Mouse (Mus musculus): ENCODE measurements around the gene Rps6ka3. TPM values are rescaled to one million over a fixed set of nuclear protein-coding genes. Genes with fewer than 3 reads are reported as not detected.

The Rps6ka3 gene
- polyA plus RNA-seq, 1 experiment from 2014 or later: 4.3 TPM

GRCm38 (mm10) chrX:159295879-159296278, 85.8 kb downstream of the Rps6ka3 start:
- Histone ChIP-seq H3K4me3 (ENCODE audit: low read depth, low read length) (no peak overlapping the region), H3K27me3 (replicated peaks; ENCODE audit: control insufficient read depth, insufficient read depth, low read length) (no peaks in the 10 kb centered on the region), H3K36me3 (ENCODE audit: control insufficient read depth, insufficient read depth, low read length) (no peaks in the 10 kb centered on the region), H3K4me2 (ENCODE audit: low read length) (no peak overlapping the region), H3K9ac (ENCODE audit: low read length) (no peak overlapping the region), H3K9me3 (replicated peaks; ENCODE audit: control insufficient read depth, low read length) (no peaks in the 10 kb centered on the region), H3K4me1 (ENCODE audit: control insufficient read depth, insufficient read depth, low read length) (no peaks in the 10 kb centered on the region), H3K27ac (ENCODE audit: low read depth, low read length) (no peak overlapping the region)
- DNase-seq (ENCODE audit: low spot score) (no peak), ATAC-seq (no peak)
- WGBS: 83% methylated on average over 1 of the region's 1 CpGs

- Histone ChIP-seq H3K4me2 (ENCODE audit: low read length) (no peak overlapping the region), H3K4me1 (ENCODE audit: control insufficient read depth, insufficient read depth, low read length) (no peaks in the 10 kb centered on the region), H3K27me3 (replicated peaks; ENCODE audit: control insufficient read depth, insufficient read depth, low read length) (no peaks in the 10 kb centered on the region), H3K27ac (ENCODE audit: low read depth, low read length) (no peak overlapping the region), H3K9me3 (replicated peaks; ENCODE audit: control insufficient read depth, low read length) (no peaks in the 10 kb centered on the region), H3K9ac (ENCODE audit: low read length) (no peak overlapping the region), H3K4me3 (ENCODE audit: low read depth, low read length) (no peak overlapping the region), H3K36me3 (ENCODE audit: control insufficient read depth, insufficient read depth, low read length) (no peaks in the 10 kb centered on the region)
- ATAC-seq (no peak), DNase-seq (ENCODE audit: low spot score) (no peak)
- WGBS: 89% methylated on average over 11 of the region's 11 CpGs
Observed at GRCm38 (mm10) chrX:159302349-159303311, 92.5 kb downstream of the Rps6ka3 start.

- Histone ChIP-seq H3K9ac (ENCODE audit: low read length) (no peak overlapping the region), H3K4me1 (ENCODE audit: control insufficient read depth, insufficient read depth, low read length) (no peaks in the 10 kb centered on the region), H3K36me3 (ENCODE audit: control insufficient read depth, insufficient read depth, low read length) (no peaks in the 10 kb centered on the region), H3K4me3 (ENCODE audit: low read depth, low read length) (no peak overlapping the region), H3K4me2 (ENCODE audit: low read length) (no peak overlapping the region), H3K9me3 (replicated peaks; ENCODE audit: control insufficient read depth, low read length) (no peaks in the 10 kb centered on the region), H3K27me3 (replicated peaks; ENCODE audit: control insufficient read depth, insufficient read depth, low read length) (no peaks in the 10 kb centered on the region), H3K27ac (ENCODE audit: low read depth, low read length) (no peak overlapping the region)
- 52% methylated on average over 7 of the region's 7 CpGs for WGBS
- no peak for ATAC-seq
- no peak for DNase-seq (ENCODE audit: low spot score)
Observed at GRCm38 (mm10) chrX:159315293-159315692, 105.2 kb downstream of the Rps6ka3 start.

- Histone ChIP-seq H3K4me1 (ENCODE audit: control insufficient read depth, insufficient read depth, low read length) (no peaks in the 10 kb centered on the region), H3K4me2 (ENCODE audit: low read length) (no peak overlapping the region), H3K4me3 (ENCODE audit: low read depth, low read length) (no peak overlapping the region), H3K9me3 (replicated peaks; ENCODE audit: control insufficient read depth, low read length) (no peaks in the 10 kb centered on the region), H3K36me3 (ENCODE audit: control insufficient read depth, insufficient read depth, low read length) (no peaks in the 10 kb centered on the region), H3K27me3 (replicated peaks; ENCODE audit: control insufficient read depth, insufficient read depth, low read length) (no peaks in the 10 kb centered on the region), H3K27ac (ENCODE audit: low read depth, low read length) (no peak overlapping the region), H3K9ac (ENCODE audit: low read length) (no peak overlapping the region)
- WGBS: 33% methylated on average over 8 of the region's 8 CpGs
- DNase-seq (ENCODE audit: low spot score) (peak; percentile 71), ATAC-seq (peak; percentile 48; the same call in 1 of the 2 replicates)
Observed at GRCm38 (mm10) chrX:159321342-159321741, 111.2 kb downstream of the Rps6ka3 start.

GRCm38 (mm10) chrX:159364506-159364905, 154.4 kb downstream of the Rps6ka3 start:
- Histone ChIP-seq H3K27ac (ENCODE audit: low read depth, low read length) (no peak overlapping the region), H3K9me3 (replicated peaks; ENCODE audit: control insufficient read depth, low read length) (no peaks in the 10 kb centered on the region), H3K4me2 (ENCODE audit: low read length) (no peak overlapping the region), H3K27me3 (replicated peaks; ENCODE audit: control insufficient read depth, insufficient read depth, low read length) (no peaks in the 10 kb centered on the region), H3K9ac (ENCODE audit: low read length) (no peak overlapping the region), H3K4me3 (ENCODE audit: low read depth, low read length) (no peak overlapping the region), H3K36me3 (ENCODE audit: control insufficient read depth, insufficient read depth, low read length) (peaks cover 6% of the 10 kb centered on the region; the same call in 1 of the 2 replicates), H3K4me1 (ENCODE audit: control insufficient read depth, insufficient read depth, low read length) (no peaks in the 10 kb centered on the region)
- ATAC-seq: no peak
- DNase-seq (ENCODE audit: low spot score): no peak
- WGBS: 93% methylated on average over 3 of the region's 3 CpGs

GRCm38 (mm10) chrX:159371831-159372752, 162.0 kb downstream of the Rps6ka3 start, which contains the start of gene Eif1ax:
Gene Eif1ax, plus strand, starts transcription at chrX:159372178.
- Histone ChIP-seq H3K9ac (ENCODE audit: low read length) (peak within 1 kb of the TSS; percentile 71), H3K4me1 (ENCODE audit: control insufficient read depth, insufficient read depth, low read length) (no peaks in the 10 kb centered on the region), H3K4me3 (ENCODE audit: low read depth, low read length) (peak within 1 kb of the TSS; percentile 59), H3K4me2 (ENCODE audit: low read length) (peak within 1 kb of the TSS; percentile 51), H3K9me3 (replicated peaks; ENCODE audit: control insufficient read depth, low read length) (no peaks in the 10 kb centered on the region), H3K36me3 (ENCODE audit: control insufficient read depth, insufficient read depth, low read length) (0 out of 2 replicates have a peak, but pooled peaks cover 3% of the 10 kb centered on the region), H3K27me3 (replicated peaks; ENCODE audit: control insufficient read depth, insufficient read depth, low read length) (no peaks in the 10 kb centered on the region), H3K27ac (ENCODE audit: low read depth, low read length) (peak within 1 kb of the TSS; percentile 65)
- ATAC-seq: peak; percentile 97
- 39% methylated on average over 55 of the region's 76 CpGs for WGBS
- DNase-seq (ENCODE audit: low spot score): peak; percentile 88

GRCm38 (mm10) chrX:159372753-159373144, 162.6 kb downstream of the Rps6ka3 start:
- H3K9me3 ChIP-seq (replicated peaks; ENCODE audit: control insufficient read depth, low read length): no peaks in the 10 kb centered on the region
- H3K36me3 ChIP-seq (ENCODE audit: control insufficient read depth, insufficient read depth, low read length): 0 out of 2 replicates have a peak, but pooled peaks cover 5% of the 10 kb centered on the region
- WGBS: 39% methylated on average over 9 of the region's 9 CpGs
- ATAC-seq: no peak; the same call in 1 of the 2 replicates
- H3K27me3 ChIP-seq (replicated peaks; ENCODE audit: control insufficient read depth, insufficient read depth, low read length): no peaks in the 10 kb centered on the region
- H3K4me1 ChIP-seq (ENCODE audit: control insufficient read depth, insufficient read depth, low read length): no peaks in the 10 kb centered on the region
- peak overlapping the region; percentile 51 for H3K4me2 ChIP-seq (ENCODE audit: low read length)
- H3K9ac ChIP-seq (ENCODE audit: low read length): peak overlapping the region; percentile 71
- no peak for DNase-seq (ENCODE audit: low spot score)
- no peak overlapping the region for H3K27ac ChIP-seq (ENCODE audit: low read depth, low read length)
- peak overlapping the region; percentile 59 for H3K4me3 ChIP-seq (ENCODE audit: low read depth, low read length)

- ATAC-seq (no peak), DNase-seq (ENCODE audit: low spot score) (no peak)
- WGBS: 71% methylated on average over 9 of the region's 9 CpGs
- Histone ChIP-seq H3K4me1 (ENCODE audit: control insufficient read depth, insufficient read depth, low read length) (no peaks in the 10 kb centered on the region), H3K9me3 (replicated peaks; ENCODE audit: control insufficient read depth, low read length) (no peaks in the 10 kb centered on the region), H3K27ac (ENCODE audit: low read depth, low read length) (no peak overlapping the region), H3K4me3 (ENCODE audit: low read depth, low read length) (no peak overlapping the region), H3K36me3 (ENCODE audit: control insufficient read depth, insufficient read depth, low read length) (peaks cover 8% of the 10 kb centered on the region), H3K4me2 (ENCODE audit: low read length) (no peak overlapping the region), H3K9ac (ENCODE audit: low read length) (no peak overlapping the region), H3K27me3 (replicated peaks; ENCODE audit: control insufficient read depth, insufficient read depth, low read length) (no peaks in the 10 kb centered on the region)
Observed at GRCm38 (mm10) chrX:159387105-159387504, 177.0 kb downstream of the Rps6ka3 start.

All from forebrain, embryonic 14.5 days (tissue).